Mouse (Mus musculus): ENCODE data around the gene Plin1. TPM values are rescaled to one million over a fixed set of nuclear protein-coding genes. Genes with fewer than 3 reads are reported as not detected.

Gene Plin1
- total RNA-seq, 4 experiments from 2014 or later, result 4.4 to 5.6 (median 5.0) TPM

DNA sequence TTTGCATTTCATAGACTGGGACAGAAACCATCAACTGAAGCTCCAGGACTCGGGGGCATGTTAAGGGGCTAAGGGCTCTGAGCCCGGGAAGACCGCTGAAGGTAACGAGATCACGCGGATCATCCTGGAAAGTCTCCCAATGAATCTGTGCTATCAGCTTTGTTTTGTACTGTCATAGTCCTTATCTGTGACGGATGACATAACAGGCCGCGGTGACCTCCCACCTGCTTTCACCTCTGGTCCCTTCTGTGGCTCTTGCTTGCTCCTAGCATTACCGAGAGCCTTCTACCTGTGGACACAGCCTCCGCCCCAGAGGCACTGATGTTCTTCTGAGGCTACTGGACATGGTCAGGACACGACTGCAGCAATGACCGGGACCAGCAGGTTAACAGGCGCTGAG is 3.8 kb upstream of the Plin1 start:
- no peak for DNase-seq (ENCODE audit: low spot score)

- peak; percentile 67 for DNase-seq (ENCODE audit: low spot score)
Observed at GRCm38 (mm10) chr7:79734563-79734962, 1.9 kb upstream of the Plin1 start.

- no peak for DNase-seq (ENCODE audit: low spot score)
Observed at GRCm38 (mm10) chr7:79731438-79731837, 1.3 kb downstream of the Plin1 start.

GRCm38 (mm10) chr7:79729743-79730370 is 2.8 kb downstream of the Plin1 start:
- no peak for DNase-seq (ENCODE audit: low spot score)

GRCm38 (mm10) chr7:79729169-79729568 is 3.5 kb downstream of the Plin1 start:
- peak; percentile 45 for DNase-seq (ENCODE audit: low spot score)

DNA sequence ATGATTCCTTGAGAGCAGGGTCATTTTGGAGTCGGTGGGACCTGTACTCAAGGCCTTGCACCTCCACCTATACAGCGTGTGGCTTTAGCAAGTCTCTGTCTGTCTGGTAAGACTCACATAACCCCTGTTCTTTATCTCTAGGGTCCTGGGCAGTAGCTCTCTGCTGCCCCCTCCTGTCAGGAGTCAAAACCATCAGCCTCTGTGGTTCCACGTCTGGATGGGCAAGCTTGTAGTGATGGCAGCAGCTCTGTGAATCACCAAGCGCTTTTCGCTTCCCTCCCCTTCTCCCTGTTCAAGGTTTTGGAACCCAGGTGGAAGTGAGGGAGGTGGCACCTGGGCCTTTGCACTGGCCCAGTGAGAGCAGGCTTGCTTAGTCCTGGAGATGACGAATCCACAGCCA is 4.5 kb downstream of the Plin1 start:
- peak; percentile 54 for DNase-seq (ENCODE audit: low spot score)

DNA sequence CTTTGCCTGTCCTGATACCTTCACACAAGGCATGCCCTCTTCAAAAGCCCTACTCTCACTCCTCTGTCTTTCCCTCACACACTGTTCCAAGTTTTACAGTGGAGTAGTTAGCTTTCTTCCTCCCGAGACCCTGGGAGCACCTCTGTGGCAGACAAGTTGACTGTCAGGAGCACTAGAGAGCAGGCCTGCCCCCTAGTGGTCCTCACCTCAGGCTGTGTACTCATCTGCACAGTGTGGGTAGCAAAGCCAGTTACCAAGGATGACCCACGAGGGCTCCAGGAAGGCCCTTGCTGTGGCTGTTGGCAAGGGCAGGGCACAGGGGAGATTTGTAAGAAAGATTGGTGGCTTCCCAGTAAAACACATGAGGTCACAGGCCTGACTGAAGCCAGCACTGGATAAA is 5.6 kb downstream of the Plin1 start:
- DNase-seq (ENCODE audit: low spot score), result peak; percentile 41

- DNase-seq (ENCODE audit: low spot score), result peak; percentile 36
Observed at GRCm38 (mm10) chr7:79721386-79721977, 11.2 kb downstream of the Plin1 start.

DNA sequence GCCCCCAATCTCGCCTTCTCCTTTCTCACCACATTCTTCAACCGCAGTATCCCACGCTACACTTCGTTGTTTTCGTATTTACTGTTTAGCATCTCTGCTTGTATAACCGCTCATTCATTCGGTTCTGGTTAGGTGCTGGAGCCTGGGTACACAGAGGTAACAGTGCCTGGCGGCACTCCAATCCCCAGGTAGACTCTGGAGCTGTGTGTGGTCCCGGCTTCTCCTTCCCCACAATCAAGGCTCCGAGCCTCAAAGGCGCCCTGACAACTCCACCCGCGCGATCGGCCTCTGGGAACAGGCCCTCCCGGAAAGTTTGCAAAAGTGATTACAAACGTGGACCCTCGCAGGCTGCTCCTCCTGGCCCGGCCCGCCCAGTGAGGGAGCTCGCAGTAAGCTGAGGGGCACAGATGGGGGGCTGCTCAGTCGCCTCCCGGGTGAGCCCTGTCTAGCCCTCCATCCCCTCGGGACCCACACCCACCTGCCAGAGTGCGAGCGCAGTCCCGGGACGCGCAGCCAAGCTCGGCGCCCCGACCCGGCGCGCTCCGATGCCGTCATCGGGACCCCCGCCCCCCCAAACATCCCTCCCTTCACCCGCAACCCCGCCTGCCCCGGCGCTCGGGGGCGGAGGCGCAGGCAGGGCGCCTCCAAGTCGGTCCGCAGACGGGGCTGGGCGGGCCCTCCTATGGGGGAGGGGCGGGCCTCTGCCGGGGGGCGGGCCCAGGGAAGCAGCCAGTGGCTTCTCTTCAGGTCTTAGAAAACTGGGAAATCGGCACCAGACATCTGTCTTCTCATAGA is 17.3 kb downstream of the Plin1 start, which contains the start of gene Kif7:
Gene Kif7, minus strand, starts transcription at position 534 of the 795 bp plus-strand sequence.
- DNase-seq (ENCODE audit: low spot score), result peak; percentile 75

GRCm38 (mm10) chr7:79710831-79711230 is 21.9 kb downstream of the Plin1 start:
- no peak for DNase-seq (ENCODE audit: low spot score)

- DNase-seq (ENCODE audit: low spot score), result no peak
Observed at GRCm38 (mm10) chr7:79710130-79710607, 22.5 kb downstream of the Plin1 start.

GRCm38 (mm10) chr7:79705210-79705609 is 27.5 kb downstream of the Plin1 start:
- no peak for DNase-seq (ENCODE audit: low spot score)

DNA sequence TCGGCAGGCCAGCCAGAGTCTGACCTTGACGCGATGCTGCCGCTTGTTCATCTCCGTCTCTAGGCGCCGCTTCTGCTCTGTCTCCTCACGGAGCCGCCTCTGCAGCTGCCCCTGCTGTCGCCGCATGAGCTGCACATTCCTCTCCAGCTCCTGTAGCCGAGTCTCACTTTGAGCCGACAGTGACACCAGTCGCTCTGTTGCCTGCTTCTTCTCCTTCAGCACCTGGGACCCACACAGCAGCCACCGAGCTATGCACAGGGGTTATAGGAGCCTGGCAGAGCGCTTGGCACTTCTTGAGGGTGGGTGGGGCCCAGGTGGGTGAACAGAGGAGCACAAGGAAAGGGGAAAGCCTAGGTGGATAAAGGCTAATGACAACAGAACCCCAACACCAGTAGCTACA is 29.9 kb downstream of the Plin1 start:
- no peak for DNase-seq (ENCODE audit: low spot score)

DNA sequence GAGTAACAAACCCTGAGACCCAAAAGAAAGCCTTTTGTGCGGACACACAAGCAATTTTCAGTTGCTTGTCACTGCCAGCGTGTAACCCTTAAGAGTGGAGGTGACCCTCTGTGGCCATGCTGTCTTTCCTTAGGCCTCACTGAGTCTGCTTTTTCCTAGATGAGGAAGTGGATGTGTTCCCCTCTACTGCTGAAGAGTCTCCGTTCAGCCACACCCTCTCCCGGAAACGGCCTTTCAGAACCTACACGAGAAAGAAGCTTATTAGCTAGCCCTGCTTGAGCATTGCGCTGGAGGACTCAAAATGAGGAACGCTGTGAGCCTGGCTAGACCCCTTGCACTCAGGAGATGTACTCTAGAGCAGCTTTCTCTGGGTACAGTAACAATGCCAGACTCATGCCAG is 36.2 kb downstream of the Plin1 start:
- DNase-seq (ENCODE audit: low spot score), result no peak

DNA sequence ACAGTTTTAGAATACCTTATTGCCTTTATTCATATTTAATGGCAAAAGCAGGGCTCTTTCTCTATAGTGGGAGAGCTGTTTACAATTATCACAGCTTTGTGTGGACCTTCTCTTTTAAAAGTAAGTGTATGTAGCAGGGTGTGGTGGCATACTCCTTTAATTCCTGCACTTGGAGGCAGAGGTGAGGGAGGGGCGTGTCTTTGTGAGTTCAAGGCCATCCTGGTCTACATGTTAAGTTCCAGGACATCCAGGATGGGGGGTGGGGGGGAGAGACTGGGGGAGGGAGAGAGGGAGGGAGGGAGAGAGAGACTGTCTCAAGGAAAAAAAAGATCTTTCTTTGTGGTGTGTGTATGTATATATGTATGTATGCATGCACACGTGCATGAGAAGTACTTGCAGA is 52.5 kb downstream of the Plin1 start:
- DNase-seq (ENCODE audit: low spot score), result no peak

GRCm38 (mm10) chr7:79679186-79679585 is 53.5 kb downstream of the Plin1 start:
- no peak for DNase-seq (ENCODE audit: low spot score)

- no peak for DNase-seq (ENCODE audit: low spot score)
Observed at GRCm38 (mm10) chr7:79670900-79671604, 61.7 kb downstream of the Plin1 start.

Other genes with a start within 250 kb of the Plin1 start
- gene Rhcg, start 115.2 kb downstream of the Plin1 start, total RNA-seq (2022), result not detected
- gene Ticrr, start 72.7 kb downstream of the Plin1 start, total RNA-seq (2022), result under 1 TPM in 1 of 4 experiments, not detected in 3; 0.14 TPM
- 1 to 10 TPM; 1.2 to 1.4 (median 1.2) TPM for gene Kif7, start 17.2 kb downstream of the Plin1 start, total RNA-seq (2022)
- 10 to 100 TPM; 15.7 to 29.2 (median 22.4) TPM for gene Pex11a, start 10.2 kb upstream of the Plin1 start, total RNA-seq (2022)
- not detected for gene Wdr93, start 10.3 kb upstream of the Plin1 start, total RNA-seq (2022)
- not detected for gene Mesp1, start 60.9 kb upstream of the Plin1 start, total RNA-seq (2022)
- under 1 TPM in 3 of 4 experiments, not detected in 1; 0.22 to 0.23 (median 0.22) TPM for gene Mesp2, start 77.8 kb upstream of the Plin1 start, total RNA-seq (2022)
- gene Anpep, start 128.2 kb upstream of the Plin1 start, total RNA-seq (2022), result 10 to 100 TPM in 3 of 4 experiments, 1 to 10 TPM in 1; 9.2 to 16.4 (median 10.3) TPM
- gene Ap3s2, start 187.7 kb upstream of the Plin1 start, total RNA-seq (2022), result 10 to 100 TPM; 20.6 to 28.6 (median 22.6) TPM
- 10 to 100 TPM in 2 of 4 experiments, 1 to 10 TPM in 2; 9.7 to 10.9 (median 10.0) TPM for gene Arpin, start 202.5 kb upstream of the Plin1 start, total RNA-seq (2022)